Mouse (Mus musculus): Measurements from ENCODE around the gene Ddx39.

The Ddx39 gene

DNA sequence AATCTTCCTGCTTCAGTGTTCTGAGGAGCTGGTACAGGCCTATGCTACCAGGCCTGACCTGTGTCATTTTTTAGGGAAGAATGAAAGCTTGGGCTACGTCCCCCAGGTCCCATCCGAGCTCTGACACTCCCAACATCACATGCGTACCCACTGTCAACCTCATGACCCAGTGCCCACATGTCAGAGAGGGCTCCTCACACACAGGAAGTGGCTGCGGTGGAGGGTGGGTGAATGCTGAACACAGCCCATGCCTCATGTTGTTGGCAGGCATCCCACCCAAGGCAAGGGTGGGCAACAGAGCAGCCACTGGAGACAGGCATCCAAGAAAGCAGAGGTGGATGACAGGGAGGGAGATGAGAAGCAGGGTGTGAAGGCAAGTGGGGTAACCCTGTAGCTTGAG, 21.7 kb downstream of the Ddx39 start:
- ATAC-seq (ENCODE audit: insufficient number of reproducible peaks, low FRiP score, low TSS enrichment) = no peak

DNA sequence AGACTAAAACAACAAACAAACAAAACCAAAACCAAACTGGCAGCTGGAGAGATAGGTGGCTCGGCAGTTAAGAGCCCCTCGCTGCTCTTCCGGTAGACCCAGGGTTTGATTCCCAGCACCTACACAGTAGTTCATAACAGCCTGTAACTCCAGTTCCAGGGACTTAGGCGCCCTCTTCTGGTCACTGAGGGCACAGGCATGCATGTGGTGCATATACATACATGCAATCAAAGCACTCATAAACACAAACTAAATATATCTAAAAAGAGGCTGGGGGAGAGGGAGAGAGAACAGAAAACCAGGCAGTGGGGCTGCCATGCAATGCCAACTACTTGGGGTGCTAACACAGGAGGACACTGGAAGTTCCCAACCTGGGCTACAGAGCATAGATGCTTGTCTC, 22.4 kb downstream of the Ddx39 start:
- no peak for ATAC-seq (ENCODE audit: insufficient number of reproducible peaks, low FRiP score, low TSS enrichment)

DNA sequence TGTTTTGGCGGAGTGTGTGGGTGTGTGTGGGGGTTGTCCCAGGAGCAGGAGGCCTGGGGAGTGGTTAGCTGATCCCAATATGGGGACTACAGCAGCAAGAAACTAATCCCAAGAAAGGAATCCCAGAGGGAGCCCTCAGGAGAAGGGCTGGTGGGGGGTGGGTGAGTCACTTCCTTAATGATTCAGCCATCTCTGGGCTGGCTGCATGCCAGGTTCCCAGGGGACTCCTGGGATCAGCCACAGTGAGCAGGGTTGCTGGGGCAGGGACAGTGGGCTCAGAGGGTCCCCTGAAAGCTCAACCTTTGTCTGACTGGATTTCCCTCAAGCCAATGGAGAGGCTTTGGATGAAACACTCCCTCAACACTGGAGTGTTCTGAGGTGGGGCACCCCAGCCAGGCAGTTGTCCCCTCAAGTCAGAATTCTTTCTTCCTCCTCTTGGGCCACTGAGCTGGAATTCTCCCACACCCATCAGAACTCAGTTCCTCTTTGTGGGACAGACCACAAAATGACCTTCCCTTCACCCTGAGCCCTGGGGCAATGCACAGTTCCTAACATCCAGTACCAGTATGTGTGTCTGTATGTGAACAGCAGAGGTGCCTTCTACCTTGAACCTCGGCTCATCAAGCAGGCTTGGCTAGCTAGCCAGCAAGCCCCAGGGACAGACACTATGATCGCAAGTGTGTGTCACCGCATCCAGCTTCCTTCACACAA, 23.0 kb downstream of the Ddx39 start:
- no peak for ATAC-seq (ENCODE audit: insufficient number of reproducible peaks, low FRiP score, low TSS enrichment)

DNA sequence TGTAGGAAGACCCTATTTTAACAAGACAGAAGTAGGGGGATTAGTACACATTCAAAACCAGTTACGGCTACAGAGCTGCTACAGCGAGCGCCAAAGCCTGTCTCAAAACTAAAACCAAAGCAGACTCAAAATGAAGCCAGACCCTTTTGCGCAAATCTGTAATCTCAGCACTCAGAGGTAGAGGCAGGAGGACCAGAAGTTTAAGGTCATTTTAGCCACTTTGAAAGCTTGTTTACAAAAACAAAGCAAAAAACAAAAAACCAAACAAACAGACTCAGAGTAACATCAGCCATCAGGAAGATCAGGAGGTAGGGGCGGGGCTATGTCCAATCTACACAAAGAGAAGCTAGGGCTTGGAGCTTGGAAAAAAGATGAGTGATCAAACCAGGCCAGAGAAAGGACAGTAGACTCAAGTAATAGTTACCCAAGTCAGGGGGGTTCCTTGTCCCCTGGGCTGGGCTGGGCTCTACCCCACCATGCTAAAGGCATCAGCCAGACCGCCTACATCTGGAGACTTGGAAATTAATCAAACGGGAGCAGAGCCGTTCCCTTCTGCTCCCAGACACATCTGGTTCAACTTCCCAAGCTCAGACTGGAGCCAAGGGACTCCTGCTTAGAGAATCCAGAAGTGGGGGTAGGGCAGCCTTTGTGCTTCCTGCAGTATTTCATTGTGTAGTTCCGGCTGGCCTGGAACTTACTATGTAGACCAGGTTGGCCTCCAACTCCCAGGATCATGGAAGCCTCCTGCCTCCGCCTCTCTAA, 24.2 kb downstream of the Ddx39 start:
- no peak for ATAC-seq (ENCODE audit: insufficient number of reproducible peaks, low FRiP score, low TSS enrichment)

DNA sequence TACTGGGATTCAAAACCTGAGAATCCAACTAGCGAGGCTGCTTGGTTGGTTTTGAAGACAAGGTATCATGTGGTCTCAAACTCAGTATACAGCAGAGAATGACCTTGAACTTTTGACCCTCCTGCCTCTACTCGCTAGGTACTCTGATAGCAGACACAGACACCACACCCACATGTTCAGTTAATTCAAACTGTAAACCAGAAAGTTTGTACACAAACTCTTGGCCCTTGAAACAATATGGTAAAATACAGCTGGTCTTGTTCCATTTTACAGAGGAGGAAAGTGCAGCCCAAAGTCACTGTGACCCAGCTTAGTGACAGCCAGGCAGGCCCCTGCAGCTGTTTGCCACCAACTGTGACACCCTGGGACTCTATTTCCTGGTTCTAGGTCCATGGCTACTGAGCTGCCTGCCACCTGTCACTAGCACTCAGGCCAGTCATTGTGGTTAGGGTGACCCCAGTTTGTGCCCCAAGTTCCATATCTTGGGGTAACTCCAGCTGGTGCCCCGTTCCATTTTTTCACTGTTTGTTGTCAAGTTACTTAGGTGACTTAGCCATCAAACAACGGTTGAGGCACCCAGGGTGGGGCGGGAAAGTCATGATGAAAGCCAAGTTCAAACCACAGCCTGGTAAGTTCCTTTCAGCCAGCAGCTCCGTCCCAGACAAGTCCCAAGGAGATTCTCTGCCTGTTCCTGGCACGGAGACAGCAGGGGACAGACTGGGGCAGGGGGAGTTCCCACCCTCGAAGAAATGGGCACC, 24.9 kb downstream of the Ddx39 start:
- ATAC-seq (ENCODE audit: insufficient number of reproducible peaks, low FRiP score, low TSS enrichment) = no peak

DNA sequence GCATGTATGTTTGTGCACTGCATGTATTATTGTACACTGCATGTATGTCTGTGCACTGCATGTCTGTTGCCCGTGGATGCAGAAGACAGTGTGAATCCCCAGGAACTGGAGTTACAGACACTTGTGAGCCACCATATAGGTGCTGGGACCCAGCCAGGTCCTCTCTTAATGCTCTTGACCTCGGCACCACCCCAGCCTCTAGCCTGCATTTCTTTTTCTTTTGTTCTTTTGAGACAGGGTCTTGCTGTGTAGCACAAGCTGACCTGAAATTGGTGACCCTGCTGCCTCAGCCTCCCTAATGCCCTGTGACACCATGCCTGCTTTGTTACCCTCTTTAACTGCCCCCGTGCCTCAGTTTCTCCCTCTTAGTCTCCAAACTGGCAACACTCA, 25.6 kb downstream of the Ddx39 start:
- no peak for ATAC-seq (ENCODE audit: insufficient number of reproducible peaks, low FRiP score, low TSS enrichment)

DNA sequence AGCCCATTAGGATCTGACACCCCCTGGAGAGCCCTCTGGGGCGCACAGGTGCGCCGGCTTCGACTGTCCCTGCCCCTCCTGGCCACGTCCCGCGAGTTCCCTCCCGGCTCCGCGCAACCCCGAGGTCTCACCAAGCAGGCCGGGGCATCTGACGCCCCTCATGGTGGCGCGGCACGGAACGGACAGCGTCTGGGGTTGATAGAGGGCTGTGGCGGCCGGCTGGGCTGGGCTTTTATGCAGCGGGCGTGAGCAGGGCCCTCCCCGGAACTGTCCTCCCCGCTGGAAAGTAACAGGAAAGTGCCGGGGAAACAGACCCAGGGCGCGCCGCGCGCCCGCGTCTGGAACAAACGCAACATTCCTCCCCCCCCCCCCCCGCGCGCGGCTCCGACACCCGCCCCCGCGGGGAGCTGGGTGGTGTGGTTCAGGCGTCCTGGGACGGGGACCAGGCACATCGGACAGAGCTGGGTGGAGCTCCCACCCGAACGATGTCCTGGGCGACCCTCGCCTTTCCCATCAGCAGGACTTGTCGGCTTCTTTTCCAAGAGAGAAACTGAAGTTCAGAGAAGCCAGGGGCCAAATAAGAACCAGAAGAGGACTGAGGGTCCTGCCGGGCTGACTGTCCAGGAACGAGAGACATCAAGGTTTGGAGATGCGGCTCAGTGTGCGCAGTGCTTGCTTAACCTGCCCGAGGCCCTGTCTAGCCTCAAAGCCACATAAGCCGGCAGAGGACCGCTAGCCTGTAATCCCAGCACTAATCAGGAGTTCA, 26.2 kb downstream of the Ddx39 start, which contains the start of gene Adgre5:
Gene Adgre5, minus strand, starts transcription at position 351 of the 766 bp plus-strand sequence.
- ATAC-seq (ENCODE audit: insufficient number of reproducible peaks, low FRiP score, low TSS enrichment) = no peak

DNA sequence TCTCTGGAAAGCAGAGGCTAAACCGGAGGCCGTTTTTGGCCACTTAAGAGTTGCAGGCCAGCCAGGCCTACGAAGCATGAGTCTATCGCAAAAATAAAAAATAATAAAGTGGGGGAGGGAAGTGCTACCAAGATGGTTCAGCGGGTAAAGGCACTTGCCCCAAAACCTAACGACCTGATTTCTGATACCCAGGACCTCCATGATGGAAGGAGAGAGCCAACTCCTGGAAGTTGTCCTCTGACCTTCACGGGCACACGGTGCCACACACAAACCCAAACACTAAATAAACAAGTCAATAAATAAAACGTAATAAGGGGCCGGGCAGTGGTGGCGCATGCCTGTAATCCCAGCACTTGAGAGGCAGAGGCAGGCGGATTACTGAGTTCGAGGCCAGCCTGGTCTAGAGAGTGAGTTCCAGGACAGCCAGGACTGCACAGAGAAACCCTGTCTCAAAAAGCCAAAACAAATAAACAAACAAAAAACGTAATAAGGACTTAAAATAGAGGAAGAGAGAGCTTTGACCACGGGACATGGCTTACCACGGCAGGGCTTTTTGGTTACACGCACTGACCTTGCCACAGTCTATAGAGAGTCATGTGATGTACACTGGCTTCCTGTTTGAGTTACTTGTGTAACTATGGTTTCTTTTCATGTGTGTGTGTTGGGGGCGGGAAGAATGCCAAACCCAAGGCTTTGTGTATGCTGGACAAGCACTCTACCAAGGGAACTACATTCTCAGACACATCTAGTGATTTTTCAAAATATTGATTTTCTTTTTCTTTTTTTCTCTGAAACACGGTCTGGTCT, 27.1 kb downstream of the Ddx39 start:
- no peak for ATAC-seq (ENCODE audit: insufficient number of reproducible peaks, low FRiP score, low TSS enrichment)

DNA sequence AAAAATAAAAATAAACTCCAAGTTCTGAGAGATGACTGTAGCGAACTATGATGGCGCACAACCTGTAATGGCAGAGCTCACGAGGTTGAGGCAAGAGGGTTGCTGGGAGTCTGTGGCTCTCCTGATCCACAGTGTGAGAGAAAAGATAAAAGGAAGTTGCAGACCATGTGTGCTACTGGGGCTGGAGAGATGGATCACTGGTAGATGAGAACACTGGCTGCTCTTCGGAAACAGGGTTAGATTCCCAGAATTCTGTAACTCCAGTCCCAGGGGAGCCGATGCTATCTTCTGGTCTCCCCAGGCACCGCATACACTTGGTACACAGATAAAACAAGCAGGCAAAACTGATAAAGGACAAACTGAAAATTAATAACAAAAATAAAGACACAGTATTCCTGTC, 28.0 kb downstream of the Ddx39 start:
- ATAC-seq (ENCODE audit: insufficient number of reproducible peaks, low FRiP score, low TSS enrichment) = no peak

DNA sequence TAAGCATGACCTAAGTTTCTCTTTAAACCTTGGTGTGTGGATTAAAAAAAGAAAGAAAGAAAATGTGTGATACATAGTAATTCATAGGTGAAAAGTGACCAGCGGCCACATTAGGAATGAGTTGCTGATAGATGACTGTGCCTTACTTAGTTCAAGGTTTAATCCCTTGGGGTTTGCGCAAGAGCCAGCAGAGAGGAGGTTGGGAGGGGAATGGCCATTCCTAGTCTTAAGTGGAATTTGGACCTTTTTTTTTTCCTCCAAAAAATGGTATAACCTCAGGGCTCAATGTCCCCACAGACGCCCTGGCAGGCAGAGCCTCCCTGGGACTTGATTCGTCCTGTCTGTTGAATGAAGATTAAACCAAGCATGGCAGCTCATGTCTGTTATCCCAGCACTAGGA, 29.1 kb downstream of the Ddx39 start:
- no peak for ATAC-seq (ENCODE audit: insufficient number of reproducible peaks, low FRiP score, low TSS enrichment)

DNA sequence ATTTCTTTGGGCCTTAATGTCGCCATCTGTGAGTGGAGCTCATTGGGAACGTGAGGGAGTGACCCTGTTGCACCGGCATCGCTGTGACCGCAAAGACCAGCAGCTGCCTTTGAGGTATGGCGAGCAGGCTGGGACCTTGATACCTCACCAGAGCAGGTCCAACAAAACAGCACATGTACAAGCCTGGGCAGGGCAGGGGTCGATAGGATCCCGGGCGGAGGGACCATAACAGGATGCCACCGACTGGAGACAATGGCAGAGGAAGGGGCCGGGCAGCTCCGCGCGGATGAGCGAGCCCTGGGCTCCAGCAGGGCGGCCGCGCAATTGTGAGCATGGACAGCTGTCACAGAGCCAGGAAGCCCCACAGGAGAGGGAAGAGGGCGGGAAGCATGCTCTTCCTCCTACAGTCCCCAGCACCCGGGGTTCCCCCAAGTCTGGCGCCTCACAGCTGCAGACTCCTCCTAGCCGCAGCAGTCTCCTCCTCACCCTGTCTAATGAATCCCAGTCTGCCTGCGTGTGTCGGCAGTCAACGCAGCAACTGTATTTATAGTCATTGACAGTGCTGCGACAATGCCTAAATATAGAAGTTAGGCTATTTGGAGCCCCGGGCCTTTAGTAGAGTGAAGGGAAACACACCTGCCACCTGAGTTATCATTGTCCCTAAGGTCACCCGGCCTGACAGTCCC, 32.8 kb downstream of the Ddx39 start:
- ATAC-seq (ENCODE audit: insufficient number of reproducible peaks, low FRiP score, low TSS enrichment) = no peak

DNA sequence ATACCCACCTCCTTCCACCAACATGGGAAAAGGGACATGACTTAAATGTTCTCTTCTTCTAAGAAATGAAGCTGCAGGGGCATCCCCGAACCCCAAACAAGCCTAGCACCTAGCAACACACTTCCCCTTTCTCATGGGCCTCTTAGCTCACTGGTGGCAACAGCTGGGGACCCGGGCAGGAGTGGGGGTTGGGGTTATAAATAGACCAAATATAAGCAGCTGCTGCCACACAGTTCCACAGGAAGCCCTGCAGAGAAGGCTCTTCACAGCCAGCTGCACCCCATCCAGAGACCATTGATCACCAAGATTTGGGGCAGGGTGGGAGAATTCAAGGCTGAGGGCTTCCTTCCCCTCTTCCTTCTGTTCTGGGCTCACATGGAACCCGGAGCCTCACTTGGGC, 33.7 kb downstream of the Ddx39 start:
- ATAC-seq (ENCODE audit: insufficient number of reproducible peaks, low FRiP score, low TSS enrichment) = no peak

DNA sequence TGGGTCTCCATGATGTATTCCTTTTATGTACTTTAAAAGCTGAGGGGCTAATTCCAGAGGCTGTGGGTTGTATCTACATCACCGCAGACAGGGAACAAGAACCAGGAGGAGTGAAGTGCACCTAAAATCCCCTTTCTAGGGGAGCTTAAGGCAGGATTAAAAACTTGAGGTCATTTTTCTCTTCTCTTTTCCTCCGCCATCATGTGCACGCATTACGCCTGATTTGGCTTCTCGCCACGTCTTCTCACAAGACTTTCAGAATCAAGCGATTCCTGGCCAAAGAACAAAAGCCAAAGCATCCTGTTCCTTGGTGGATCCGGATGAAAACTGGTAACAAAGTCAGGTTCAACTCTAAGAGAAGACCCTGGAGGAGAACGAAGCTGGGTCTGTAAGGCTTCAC, 34.3 kb downstream of the Ddx39 start:
- ATAC-seq (ENCODE audit: insufficient number of reproducible peaks, low FRiP score, low TSS enrichment) = no peak

DNA sequence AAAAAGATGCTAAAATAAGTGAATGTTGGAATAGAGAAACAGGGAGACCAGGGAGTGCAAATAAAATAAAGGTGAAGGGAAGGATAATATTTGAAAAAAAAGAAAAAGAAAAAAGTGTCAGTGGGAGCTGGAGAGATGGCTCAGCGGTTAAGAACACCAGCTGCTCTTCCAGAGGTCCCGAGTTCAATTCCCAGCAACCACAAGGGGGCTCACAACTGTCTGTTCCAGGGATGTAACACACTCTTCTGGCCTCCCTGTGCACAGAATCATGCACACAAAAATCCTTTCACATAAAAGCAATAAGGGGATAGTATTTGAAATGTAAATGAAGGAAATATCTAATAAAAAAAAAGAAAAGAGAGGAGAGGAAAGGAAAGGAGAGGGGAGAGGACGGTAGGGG, 39.2 kb downstream of the Ddx39 start:
- no peak for ATAC-seq (ENCODE audit: insufficient number of reproducible peaks, low FRiP score, low TSS enrichment)

DNA sequence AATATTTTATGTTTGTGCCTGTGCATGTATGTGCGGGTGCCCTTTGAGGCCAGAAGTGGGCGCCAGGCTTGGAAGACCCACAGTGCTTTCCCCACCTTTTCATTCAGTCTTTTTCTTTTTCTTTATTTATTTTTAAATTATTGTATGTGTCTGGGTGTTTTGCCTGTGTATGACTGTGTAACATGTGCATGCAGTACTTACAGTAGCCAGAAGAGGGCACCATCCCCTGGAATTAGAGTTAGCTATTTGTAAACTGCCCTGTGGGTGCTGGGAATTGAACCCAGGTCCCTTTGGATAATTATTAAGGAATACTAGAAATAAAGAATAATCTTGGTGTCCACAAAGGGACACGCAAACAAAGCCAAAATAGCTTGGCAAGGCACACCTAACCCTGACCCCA, 41.3 kb downstream of the Ddx39 start:
- ATAC-seq (ENCODE audit: insufficient number of reproducible peaks, low FRiP score, low TSS enrichment) = no peak

DNA sequence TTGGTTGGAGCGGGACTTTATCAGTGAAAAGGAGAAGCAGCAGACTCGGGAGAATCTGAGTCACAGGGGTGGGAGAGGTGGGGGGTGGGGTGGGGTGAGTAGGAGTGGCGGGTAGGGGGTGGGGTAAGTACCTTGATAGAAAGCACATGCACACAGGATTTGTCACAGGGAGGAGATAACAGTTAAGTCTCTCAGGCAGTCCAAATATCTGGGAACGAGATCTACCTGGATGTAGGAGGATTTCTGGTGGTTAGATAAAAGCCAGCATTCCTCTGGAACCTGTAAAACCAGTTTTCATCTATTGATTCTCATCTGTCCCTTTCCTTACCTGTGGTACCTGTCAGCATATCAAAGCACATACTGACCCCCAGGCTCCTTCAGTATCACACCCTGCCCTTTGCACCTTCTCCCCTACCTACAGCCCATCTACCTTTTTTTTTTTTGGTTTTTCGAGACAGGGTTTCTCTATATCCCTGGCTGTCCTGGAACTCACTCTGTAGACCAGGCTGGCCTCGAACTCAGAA, 42.2 kb downstream of the Ddx39 start:
- ATAC-seq (ENCODE audit: insufficient number of reproducible peaks, low FRiP score, low TSS enrichment) = no peak

DNA sequence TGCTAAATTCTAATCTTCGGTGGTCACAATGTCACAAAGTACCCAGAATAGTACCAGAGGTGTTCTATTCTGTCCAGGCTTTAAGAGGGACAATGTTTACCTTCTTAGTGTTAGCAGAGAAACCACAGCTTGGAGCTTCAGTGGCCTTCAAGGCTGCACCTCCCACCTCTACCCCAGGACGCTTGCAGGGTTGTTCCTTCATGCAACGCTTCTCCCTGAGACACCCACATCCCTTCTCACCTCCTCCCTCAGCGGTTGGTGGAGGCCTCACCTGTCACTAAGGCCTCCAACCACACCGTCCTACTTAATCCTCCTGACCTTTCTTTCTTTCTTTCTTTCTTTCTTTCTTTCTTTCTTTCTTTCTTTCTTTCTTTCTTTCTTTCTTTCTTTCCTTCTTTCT, 43.3 kb downstream of the Ddx39 start:
- no peak for ATAC-seq (ENCODE audit: insufficient number of reproducible peaks, low FRiP score, low TSS enrichment)

DNA sequence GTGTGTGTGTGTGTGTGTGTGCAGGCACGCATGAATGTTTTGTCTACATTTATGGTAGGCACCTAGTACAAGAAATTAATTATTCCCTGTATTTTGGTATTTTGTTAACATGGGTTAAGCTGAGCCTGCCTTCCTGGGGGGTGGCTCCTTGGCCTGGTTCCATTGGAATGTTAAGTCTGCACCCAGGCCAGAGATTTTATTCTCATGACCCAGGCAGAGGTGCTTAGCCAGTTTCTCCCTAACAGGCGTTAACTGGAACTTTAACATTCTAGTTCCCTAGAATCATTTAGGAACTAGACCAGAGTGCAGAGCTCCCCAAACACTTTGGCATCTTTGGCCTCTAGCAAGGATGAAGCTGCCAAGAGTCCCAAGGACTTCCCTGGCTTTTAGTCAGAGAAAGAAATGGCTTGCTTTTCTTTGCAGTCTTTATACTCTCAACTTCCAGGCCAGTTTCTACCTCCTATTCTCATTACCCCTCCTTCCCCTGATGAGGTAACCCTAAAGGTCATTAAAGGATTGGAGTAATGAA, 44.3 kb downstream of the Ddx39 start:
- ATAC-seq (ENCODE audit: insufficient number of reproducible peaks, low FRiP score, low TSS enrichment) = no peak

DNA sequence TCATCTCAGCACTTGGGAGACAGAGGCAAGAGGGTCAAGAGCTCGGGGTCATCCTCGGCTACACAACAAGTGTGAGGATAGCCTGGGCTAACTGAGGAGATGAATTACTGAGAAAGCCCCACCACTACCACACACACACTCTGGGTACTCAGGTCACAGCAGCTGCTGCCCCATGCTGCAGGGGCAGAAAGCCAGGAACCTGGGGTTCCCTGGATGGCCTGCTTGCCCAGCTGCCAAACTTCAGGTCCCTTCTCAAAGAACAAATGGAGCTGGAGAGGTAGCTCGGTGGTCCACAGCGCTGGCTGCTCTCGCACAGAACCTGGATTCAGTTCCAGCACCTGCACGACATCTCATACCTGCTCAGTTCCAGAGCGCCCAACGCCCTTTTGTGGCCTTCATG, 49.1 kb downstream of the Ddx39 start:
- no peak for ATAC-seq (ENCODE audit: insufficient number of reproducible peaks, low FRiP score, low TSS enrichment)
